Mouse (Mus musculus): ENCODE measurements around the gene Acbd6.

DNA sequence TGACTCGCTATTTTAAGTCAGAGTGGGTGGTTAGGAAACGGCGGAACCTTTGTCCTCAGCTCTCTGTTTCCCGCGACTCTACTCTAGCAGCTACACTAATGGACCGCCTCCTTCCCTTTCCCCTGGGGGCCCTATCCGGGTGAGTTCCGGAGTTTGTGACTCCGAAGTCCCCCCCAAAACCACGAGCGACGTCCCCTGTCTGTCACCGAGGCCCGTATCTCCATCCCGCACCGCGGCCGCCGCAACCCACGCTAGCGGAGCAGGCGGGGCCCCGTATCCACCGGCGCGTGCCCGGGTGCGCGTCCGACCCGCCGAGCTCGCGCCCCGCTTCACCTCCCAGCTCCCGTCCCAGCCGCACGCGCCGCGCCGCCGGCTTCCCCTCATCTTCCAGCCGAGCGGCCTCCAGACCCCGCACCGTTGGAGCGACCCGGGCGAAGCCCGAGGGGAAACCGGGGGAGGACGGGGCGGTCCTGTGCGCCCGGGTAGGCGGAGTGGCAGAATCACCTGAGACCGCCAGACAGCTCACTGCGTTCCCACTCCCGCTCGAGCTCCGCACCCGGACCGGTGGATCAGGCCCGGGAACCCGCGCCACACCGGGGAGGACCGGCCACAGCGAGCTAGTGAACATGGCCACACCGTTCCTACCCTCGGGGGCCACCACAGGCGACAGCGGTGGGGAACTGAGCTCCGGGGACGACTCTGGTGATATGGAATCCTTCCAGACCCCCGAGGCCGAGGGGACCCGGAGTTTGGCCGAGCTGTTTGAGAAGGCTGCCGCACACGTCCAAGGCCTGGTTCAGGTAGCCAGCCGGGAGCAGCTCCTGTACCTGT lies at the start of gene Acbd6:
- no peak for TF ChIP-seq CHD2 (IDR thresholded peaks at IDR 0.05; ENCODE audit: low read depth, low read length)
- peak; percentile 78; the same call in 1 of the 2 replicates for TF ChIP-seq HCFC1 (IDR thresholded peaks at IDR 0.05; ENCODE audit: borderline replicate concordance, insufficient read depth, low read length)
- no peak for TF ChIP-seq MAFK (IDR thresholded peaks at IDR 0.05; ENCODE audit: insufficient read depth, low read depth, low read length)
- TF ChIP-seq ZC3H11A (IDR thresholded peaks at IDR 0.05; ENCODE audit: borderline replicate concordance, low read depth, low read length), result no peak
